Mouse (Mus musculus) small intestine, adult 2 months (tissue): ENCODE measurements at regions not wholly inside any gene's neighbourhood (a gene's known extent, or its start where the extent isn't known, plus 50 kb on each side); places are given as distances from the start of the nearest gene placed in this dataset.

Source experiments
- CTCF ChIP-seq: fragments of 200-500 bp; IDR thresholded peaks from 2 replicates; pipeline ENCODE4 v1.5.1; 2012; ENCODE audit warnings: low read depth, mild to moderate bottlenecking, control low read depth, inconsistent platforms, low read length, moderate library complexity, mixed read lengths; ENCODE audit not compliant: insufficient replicate concordance, insufficient read length; ENCODE audit errors: extremely low read depth
- POLR2A ChIP-seq: fragments of 200-500 bp; IDR thresholded peaks from 2 replicates; pipeline ENCODE4 v1.6.1; 2012; ENCODE audit warnings: low read depth, mild to moderate bottlenecking, control low read depth, inconsistent platforms, low read length, moderate library complexity

GRCm38 (mm10) chr6:51786836-51787235 is 225.5 kb downstream of the Skap2 start:
- TF ChIP-seq CTCF (no peak), POLR2A (no peak)
